Mouse (Mus musculus): ENCODE measurements at regions not wholly inside any gene's neighbourhood (a gene's known extent, or its start where the extent isn't known, plus 50 kb on each side); places are given as distances from the start of the nearest gene placed in this dataset.
A peak's percentile ranks its signal among the peaks of the same experiment; 100 is the strongest.

DNA sequence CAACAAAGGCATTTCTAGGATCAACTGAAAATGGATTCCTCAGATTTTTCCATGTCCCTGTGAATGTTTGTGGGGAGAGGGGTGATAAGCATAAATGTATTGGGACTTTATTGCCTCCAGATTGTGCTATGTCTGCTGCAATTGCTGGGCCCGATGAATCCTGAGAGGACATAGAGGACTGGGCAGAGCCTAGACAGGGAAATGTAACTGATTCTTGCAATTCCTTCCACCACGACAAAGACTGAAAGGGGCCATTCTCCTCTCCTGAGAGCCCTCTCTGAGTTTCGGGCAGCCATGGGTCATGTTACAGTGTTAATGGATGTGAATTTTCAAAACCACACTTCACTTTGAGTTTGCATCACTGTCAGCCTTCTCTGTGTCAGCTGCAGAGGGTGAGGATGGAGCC, 159.7 kb upstream of the Gdf10 start:
- H3K4me1 ChIP-seq (replicated peaks; ENCODE audit: control insufficient read depth, insufficient read depth, low read length), result no peaks in the 10 kb centered on the region
- no peak overlapping the region for H3K9ac ChIP-seq (ENCODE audit: low read depth, low read length)
- H3K4me3 ChIP-seq (ENCODE audit: low read depth, low read length), result no peak overlapping the region
- H3K27me3 ChIP-seq (ENCODE audit: control insufficient read depth, insufficient read depth, low read length), result no peaks in the 10 kb centered on the region
- no peak overlapping the region for H3K4me2 ChIP-seq (replicated peaks; ENCODE audit: low read depth, low read length)
- no peaks in the 10 kb centered on the region for H3K36me3 ChIP-seq (ENCODE audit: control insufficient read depth, insufficient read depth, low read length)
- 68% methylated on average over 3 of the region's 3 CpGs for WGBS
- no peaks in the 10 kb centered on the region for H3K9me3 ChIP-seq (ENCODE audit: control insufficient read depth, low read length)
- DNase-seq (ENCODE audit: low spot score) (peak; percentile 12), ATAC-seq (ENCODE audit: low FRiP score) (no peak)
- no peak overlapping the region for H3K27ac ChIP-seq (ENCODE audit: low read depth, low read length)

DNA sequence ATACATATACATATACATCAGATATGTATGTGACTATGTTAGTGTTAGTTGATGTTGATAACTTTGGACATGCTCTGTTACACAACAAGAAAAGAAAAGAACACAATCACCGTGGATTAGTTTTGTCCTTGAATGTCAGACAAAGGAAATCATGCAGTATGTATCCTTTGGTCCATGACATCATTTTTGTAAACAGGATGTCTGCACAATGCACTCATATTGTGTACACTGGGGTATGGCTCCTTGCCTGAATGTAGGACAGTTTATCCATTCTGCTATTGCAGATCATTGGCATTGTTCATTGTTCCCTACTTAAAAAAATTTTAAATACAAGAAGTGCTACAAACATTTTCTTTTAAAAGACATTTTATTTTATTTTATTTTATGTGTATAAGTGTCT, 157.6 kb upstream of the Gdf10 start:
- ATAC-seq (ENCODE audit: low FRiP score) (no peak), DNase-seq (ENCODE audit: low spot score) (no peak)
- H3K4me1 ChIP-seq (replicated peaks; ENCODE audit: control insufficient read depth, insufficient read depth, low read length), result no peaks in the 10 kb centered on the region
- H3K27ac ChIP-seq (ENCODE audit: low read depth, low read length), result no peak overlapping the region
- H3K9ac ChIP-seq (ENCODE audit: low read depth, low read length), result no peak overlapping the region
- H3K36me3 ChIP-seq (ENCODE audit: control insufficient read depth, insufficient read depth, low read length), result no peaks in the 10 kb centered on the region
- no peaks in the 10 kb centered on the region for H3K9me3 ChIP-seq (ENCODE audit: control insufficient read depth, low read length)
- H3K4me2 ChIP-seq (replicated peaks; ENCODE audit: low read depth, low read length), result no peak overlapping the region
- no peak overlapping the region for H3K4me3 ChIP-seq (ENCODE audit: low read depth, low read length)
- 89% methylated on average over 1 of the region's 1 CpGs for WGBS
- H3K27me3 ChIP-seq (ENCODE audit: control insufficient read depth, insufficient read depth, low read length), result no peaks in the 10 kb centered on the region

DNA sequence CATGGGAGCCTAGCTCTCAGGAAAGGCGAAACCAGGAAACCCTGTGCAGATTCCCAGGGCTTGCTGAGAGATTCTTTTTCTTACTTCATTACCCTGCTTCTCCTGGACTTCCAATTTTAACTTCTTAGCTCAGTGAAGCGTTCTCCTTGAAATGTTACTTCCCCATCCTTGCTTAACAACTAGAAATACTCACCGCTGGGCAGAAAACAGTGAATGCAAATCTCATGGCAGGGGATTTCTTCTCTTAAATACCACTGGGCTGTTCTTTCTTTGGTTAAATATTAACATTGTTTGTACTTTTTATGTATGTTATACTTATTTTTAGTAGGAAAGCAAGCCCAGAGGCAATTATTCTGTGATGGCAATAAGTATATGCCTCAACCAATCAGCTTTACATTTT, 151.0 kb upstream of the Gdf10 start:
- no peaks in the 10 kb centered on the region for H3K9me3 ChIP-seq (ENCODE audit: control insufficient read depth, low read length)
- 93% methylated on average over 3 of the region's 3 CpGs for WGBS
- H3K27ac ChIP-seq (ENCODE audit: low read depth, low read length), result no peak overlapping the region
- H3K4me3 ChIP-seq (ENCODE audit: low read depth, low read length), result no peak overlapping the region
- H3K4me2 ChIP-seq (replicated peaks; ENCODE audit: low read depth, low read length), result no peak overlapping the region
- H3K27me3 ChIP-seq (ENCODE audit: control insufficient read depth, insufficient read depth, low read length), result no peaks in the 10 kb centered on the region
- H3K4me1 ChIP-seq (replicated peaks; ENCODE audit: control insufficient read depth, insufficient read depth, low read length), result no peaks in the 10 kb centered on the region
- H3K36me3 ChIP-seq (ENCODE audit: control insufficient read depth, insufficient read depth, low read length), result no peaks in the 10 kb centered on the region
- H3K9ac ChIP-seq (ENCODE audit: low read depth, low read length), result no peak overlapping the region
- ATAC-seq (ENCODE audit: low FRiP score), result no peak
- no peak for DNase-seq (ENCODE audit: low spot score)

DNA sequence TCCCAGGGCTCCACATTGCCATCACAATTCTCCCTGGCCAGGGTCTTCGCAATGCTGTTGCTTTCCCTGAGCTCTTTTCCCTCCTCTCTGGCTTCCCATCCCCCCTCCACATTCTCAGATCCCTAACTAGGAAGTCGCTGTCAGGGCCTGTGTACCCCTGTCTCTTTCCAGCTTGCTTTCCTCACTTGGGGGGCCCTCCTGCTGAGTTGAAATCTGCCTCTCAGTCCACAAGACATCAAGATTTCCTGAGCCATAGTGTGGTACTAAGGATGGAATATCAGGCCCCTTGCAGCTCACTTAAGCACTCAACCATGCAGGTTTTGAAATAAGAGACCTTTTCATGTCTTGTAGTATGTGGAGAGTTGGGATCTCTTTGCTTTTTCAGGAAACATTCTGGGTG, 133.8 kb upstream of the Gdf10 start:
- no peaks in the 10 kb centered on the region for H3K27me3 ChIP-seq (ENCODE audit: control insufficient read depth, insufficient read depth, low read length)
- H3K4me2 ChIP-seq (replicated peaks; ENCODE audit: low read depth, low read length), result no peak overlapping the region
- ATAC-seq (ENCODE audit: low FRiP score) (no peak), DNase-seq (ENCODE audit: low spot score) (no peak)
- no peak overlapping the region for H3K27ac ChIP-seq (ENCODE audit: low read depth, low read length)
- no peaks in the 10 kb centered on the region for H3K9me3 ChIP-seq (ENCODE audit: control insufficient read depth, low read length)
- H3K4me3 ChIP-seq (ENCODE audit: low read depth, low read length), result no peak overlapping the region
- H3K36me3 ChIP-seq (ENCODE audit: control insufficient read depth, insufficient read depth, low read length), result no peaks in the 10 kb centered on the region
- H3K4me1 ChIP-seq (replicated peaks; ENCODE audit: control insufficient read depth, insufficient read depth, low read length), result no peaks in the 10 kb centered on the region
- H3K9ac ChIP-seq (ENCODE audit: low read depth, low read length), result no peak overlapping the region
- 17% methylated on average over 2 of the region's 2 CpGs for WGBS

DNA sequence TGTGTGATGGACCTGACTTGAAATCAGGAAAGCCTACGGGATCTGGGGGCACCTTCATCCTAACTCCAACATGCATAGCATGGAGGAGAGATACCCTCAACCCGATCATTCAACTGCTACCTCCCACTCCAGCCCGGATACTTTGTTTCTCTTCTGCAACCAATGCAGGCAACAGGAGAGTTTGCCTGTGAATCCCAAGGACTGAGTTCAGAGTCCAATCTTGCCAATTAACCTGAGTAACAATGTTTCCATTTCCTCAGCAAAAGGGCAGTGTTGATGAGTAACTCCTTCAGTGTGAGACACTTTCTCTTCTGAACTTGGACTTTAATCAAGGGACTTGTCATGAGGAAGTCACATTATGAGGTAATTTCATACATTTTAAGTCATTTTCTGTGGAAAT, 129.1 kb upstream of the Gdf10 start:
- H3K4me3 ChIP-seq (ENCODE audit: low read depth, low read length), result no peak overlapping the region
- no peaks in the 10 kb centered on the region for H3K36me3 ChIP-seq (ENCODE audit: control insufficient read depth, insufficient read depth, low read length)
- no peak overlapping the region for H3K9ac ChIP-seq (ENCODE audit: low read depth, low read length)
- ATAC-seq (ENCODE audit: low FRiP score) (no peak), DNase-seq (ENCODE audit: low spot score) (no peak)
- H3K4me1 ChIP-seq (replicated peaks; ENCODE audit: control insufficient read depth, insufficient read depth, low read length), result no peaks in the 10 kb centered on the region
- H3K27me3 ChIP-seq (ENCODE audit: control insufficient read depth, insufficient read depth, low read length), result no peaks in the 10 kb centered on the region
- 78% methylated on average over 3 of the region's 3 CpGs for WGBS
- no peak overlapping the region for H3K27ac ChIP-seq (ENCODE audit: low read depth, low read length)
- no peaks in the 10 kb centered on the region for H3K9me3 ChIP-seq (ENCODE audit: control insufficient read depth, low read length)
- no peak overlapping the region for H3K4me2 ChIP-seq (replicated peaks; ENCODE audit: low read depth, low read length)

DNA sequence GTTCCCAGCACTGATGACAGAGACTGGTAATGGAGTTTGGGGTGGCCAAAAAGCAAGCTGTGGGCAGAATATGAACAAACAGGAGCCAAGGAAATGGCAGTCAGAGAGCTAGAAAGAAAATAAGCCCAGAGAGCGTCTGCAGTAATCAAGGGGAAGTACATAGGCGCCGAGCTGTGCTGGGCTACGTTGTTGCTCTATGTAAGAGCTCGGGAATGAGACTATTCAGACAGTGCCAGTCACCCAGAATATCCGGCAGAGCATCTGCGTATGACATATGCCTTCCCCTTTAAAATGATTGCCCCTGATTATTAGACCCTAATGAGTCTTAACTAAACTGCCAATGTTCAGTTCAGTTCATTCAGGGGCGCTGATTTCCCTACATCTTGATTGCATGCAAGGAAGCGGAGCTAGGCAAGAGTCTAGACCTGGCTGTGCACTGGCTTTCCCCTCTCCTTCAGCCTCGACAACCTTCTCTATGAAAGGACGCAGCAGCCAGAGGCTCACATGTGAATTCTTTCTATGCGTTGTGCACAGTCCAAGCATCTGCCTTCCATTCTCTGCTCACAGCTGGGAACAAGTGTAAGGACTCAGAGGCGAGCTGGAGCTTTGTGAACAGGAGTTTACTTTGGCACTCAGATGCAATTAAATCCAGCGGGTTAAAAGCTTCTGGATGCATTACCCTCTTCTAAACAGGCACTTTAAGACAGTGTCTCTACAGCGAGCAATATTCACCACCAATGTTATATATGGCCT, 125.7 kb upstream of the Gdf10 start:
- no peak overlapping the region for H3K9ac ChIP-seq (ENCODE audit: low read depth, low read length)
- no peak overlapping the region for H3K4me2 ChIP-seq (replicated peaks; ENCODE audit: low read depth, low read length)
- DNase-seq (ENCODE audit: low spot score) (peak; percentile 16), ATAC-seq (ENCODE audit: low FRiP score) (no peak)
- H3K4me1 ChIP-seq (replicated peaks; ENCODE audit: control insufficient read depth, insufficient read depth, low read length), result no peaks in the 10 kb centered on the region
- no peak overlapping the region for H3K4me3 ChIP-seq (ENCODE audit: low read depth, low read length)
- H3K9me3 ChIP-seq (ENCODE audit: control insufficient read depth, low read length), result no peaks in the 10 kb centered on the region
- no peaks in the 10 kb centered on the region for H3K27me3 ChIP-seq (ENCODE audit: control insufficient read depth, insufficient read depth, low read length)
- no peaks in the 10 kb centered on the region for H3K36me3 ChIP-seq (ENCODE audit: control insufficient read depth, insufficient read depth, low read length)
- 71% methylated on average over 15 of the region's 15 CpGs for WGBS
- H3K27ac ChIP-seq (ENCODE audit: low read depth, low read length), result no peak overlapping the region

DNA sequence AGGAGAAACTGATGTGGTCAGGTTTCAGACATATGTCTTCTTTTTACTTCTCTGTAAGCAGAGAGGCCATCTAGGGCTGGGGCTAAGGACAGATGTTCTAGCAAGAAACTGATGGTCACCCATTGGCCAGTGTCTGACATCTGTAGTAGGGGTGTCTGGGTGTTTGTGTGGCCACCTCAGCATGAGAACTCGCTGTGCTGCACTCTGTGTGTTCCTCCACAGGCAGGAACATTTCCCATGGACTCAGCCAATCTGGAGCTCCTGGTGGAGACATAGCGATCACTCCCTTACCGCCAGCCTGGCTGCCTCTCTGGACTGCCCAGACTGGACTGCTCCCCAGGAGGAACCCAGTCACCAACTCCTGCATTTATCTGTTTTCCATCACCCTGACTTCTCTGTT, 119.1 kb upstream of the Gdf10 start:
- Histone ChIP-seq H3K4me3 (ENCODE audit: low read depth, low read length) (no peak overlapping the region), H3K27me3 (ENCODE audit: control insufficient read depth, insufficient read depth, low read length) (no peaks in the 10 kb centered on the region), H3K27ac (ENCODE audit: low read depth, low read length) (no peak overlapping the region), H3K9me3 (ENCODE audit: control insufficient read depth, low read length) (no peaks in the 10 kb centered on the region), H3K9ac (ENCODE audit: low read depth, low read length) (no peak overlapping the region), H3K36me3 (ENCODE audit: control insufficient read depth, insufficient read depth, low read length) (no peaks in the 10 kb centered on the region), H3K4me2 (replicated peaks; ENCODE audit: low read depth, low read length) (no peak overlapping the region), H3K4me1 (replicated peaks; ENCODE audit: control insufficient read depth, insufficient read depth, low read length) (no peaks in the 10 kb centered on the region)
- DNase-seq (ENCODE audit: low spot score) (no peak), ATAC-seq (ENCODE audit: low FRiP score) (no peak)
- WGBS, result 84% methylated on average over 3 of the region's 3 CpGs

DNA sequence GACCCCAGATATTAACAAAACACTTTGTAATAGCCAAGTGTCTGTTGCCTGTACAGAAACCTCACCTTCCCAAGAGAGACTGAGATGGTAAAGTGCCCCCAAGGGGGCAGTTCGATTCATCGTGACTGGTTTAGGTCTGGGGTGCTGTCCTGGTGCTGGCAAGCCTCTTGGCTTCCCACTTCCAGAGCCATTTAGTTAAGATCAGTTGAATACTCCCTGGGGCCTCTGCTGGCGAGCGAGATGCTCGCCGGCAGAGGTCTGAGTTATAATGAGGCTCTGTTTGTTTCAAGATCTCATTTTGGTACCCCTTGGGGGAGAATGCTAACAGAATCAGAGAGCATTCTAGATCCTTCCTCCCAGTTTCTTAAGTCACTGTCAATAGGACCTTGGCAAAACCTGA, 118.7 kb upstream of the Gdf10 start:
- H3K27me3 ChIP-seq (ENCODE audit: control insufficient read depth, insufficient read depth, low read length), result no peaks in the 10 kb centered on the region
- no peak for DNase-seq (ENCODE audit: low spot score)
- H3K9me3 ChIP-seq (ENCODE audit: control insufficient read depth, low read length), result no peaks in the 10 kb centered on the region
- no peaks in the 10 kb centered on the region for H3K36me3 ChIP-seq (ENCODE audit: control insufficient read depth, insufficient read depth, low read length)
- 63% methylated on average over 6 of the region's 6 CpGs for WGBS
- no peak overlapping the region for H3K27ac ChIP-seq (ENCODE audit: low read depth, low read length)
- no peak overlapping the region for H3K4me3 ChIP-seq (ENCODE audit: low read depth, low read length)
- H3K4me2 ChIP-seq (replicated peaks; ENCODE audit: low read depth, low read length), result no peak overlapping the region
- no peak for ATAC-seq (ENCODE audit: low FRiP score)
- no peaks in the 10 kb centered on the region for H3K4me1 ChIP-seq (replicated peaks; ENCODE audit: control insufficient read depth, insufficient read depth, low read length)
- H3K9ac ChIP-seq (ENCODE audit: low read depth, low read length), result no peak overlapping the region

DNA sequence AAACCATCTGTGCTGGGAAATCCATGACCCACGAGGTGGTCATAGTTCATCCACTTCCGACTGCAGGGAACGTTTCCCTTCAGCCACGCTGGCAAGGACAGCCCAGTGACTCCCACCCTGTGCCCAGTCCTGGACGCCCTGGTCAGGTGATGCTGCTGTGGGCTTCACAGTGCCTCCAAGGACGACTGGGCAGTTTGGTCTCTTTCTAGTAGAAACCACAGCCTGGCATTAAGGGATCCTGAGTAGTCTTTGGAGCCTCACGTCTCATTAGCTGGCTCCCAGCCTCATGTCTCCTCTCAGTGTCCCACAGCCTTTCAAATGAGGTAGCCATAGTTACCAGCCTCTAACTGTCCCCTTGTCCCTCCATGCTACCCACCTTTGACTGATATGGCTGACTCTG, 116.2 kb upstream of the Gdf10 start:
- Histone ChIP-seq H3K27me3 (ENCODE audit: control insufficient read depth, insufficient read depth, low read length) (no peaks in the 10 kb centered on the region), H3K4me3 (ENCODE audit: low read depth, low read length) (no peak overlapping the region), H3K9me3 (ENCODE audit: control insufficient read depth, low read length) (no peaks in the 10 kb centered on the region), H3K4me2 (replicated peaks; ENCODE audit: low read depth, low read length) (no peak overlapping the region), H3K36me3 (ENCODE audit: control insufficient read depth, insufficient read depth, low read length) (no peaks in the 10 kb centered on the region), H3K9ac (ENCODE audit: low read depth, low read length) (no peak overlapping the region), H3K27ac (ENCODE audit: low read depth, low read length) (no peak overlapping the region), H3K4me1 (replicated peaks; ENCODE audit: control insufficient read depth, insufficient read depth, low read length) (no peaks in the 10 kb centered on the region)
- no peak for DNase-seq (ENCODE audit: low spot score)
- no peak for ATAC-seq (ENCODE audit: low FRiP score)
- WGBS, result 74% methylated on average over 7 of the region's 7 CpGs
